Mouse (Mus musculus) heart, postnatal 4 days (tissue): ENCODE data around the gene 1700030J22Rik. TPM values are rescaled to one million over a fixed set of nuclear protein-coding genes. Genes with fewer than 3 reads are reported as not detected.

Source experiments
- DNase-seq: peaks from one replicate; pipeline ENCODE4 v3.0.0; 2021
- total RNA-seq, 2 experiments: library from RNA; stranded (reverse); gene quantifications; 2 replicates each; pipeline ENCODE4 v1.2.3; 2021

The 1700030J22Rik gene
- total RNA-seq, 2 experiments from 2014 or later: 0.47 to 0.55 TPM

GRCm38 (mm10) chr8:116951369-116951768, 27.4 kb downstream of the 1700030J22Rik start:
- peak; percentile 45 for DNase-seq

GRCm38 (mm10) chr8:116947589-116947988, 31.2 kb downstream of the 1700030J22Rik start:
- DNase-seq: no peak

- DNase-seq: peak; percentile 15
These were observed 31.9 kb downstream of the 1700030J22Rik start for GRCm38 (mm10) chr8:116946851-116947250.

GRCm38 (mm10) chr8:116946268-116946838, 32.4 kb downstream of the 1700030J22Rik start:
- peak; percentile 67 for DNase-seq

GRCm38 (mm10) chr8:116945169-116945910, 33.4 kb downstream of the 1700030J22Rik start:
- no peak for DNase-seq

- DNase-seq: no peak
These were observed 34.4 kb downstream of the 1700030J22Rik start for GRCm38 (mm10) chr8:116944385-116944696.

GRCm38 (mm10) chr8:116943555-116944384, 35.0 kb downstream of the 1700030J22Rik start:
- peak; percentile 34 for DNase-seq

- peak; percentile 92 for DNase-seq
These were observed 35.6 kb downstream of the 1700030J22Rik start, which contains the start of gene Atmin for GRCm38 (mm10) chr8:116943161-116943554. TSS of gene Atmin (plus strand) at chr8:116943393.

- no peak for DNase-seq
These were observed 36.3 kb downstream of the 1700030J22Rik start for GRCm38 (mm10) chr8:116942284-116943058.

GRCm38 (mm10) chr8:116935506-116935905, 43.3 kb downstream of the 1700030J22Rik start:
- no peak for DNase-seq

GRCm38 (mm10) chr8:116934976-116935375, 43.8 kb downstream of the 1700030J22Rik start:
- no peak for DNase-seq

- DNase-seq: no peak
These were observed 50.2 kb downstream of the 1700030J22Rik start for GRCm38 (mm10) chr8:116928588-116928987.

GRCm38 (mm10) chr8:116927880-116928279, 50.9 kb downstream of the 1700030J22Rik start:
- peak; percentile 52 for DNase-seq

- no peak for DNase-seq
These were observed 55.2 kb downstream of the 1700030J22Rik start for GRCm38 (mm10) chr8:116923526-116923925.

GRCm38 (mm10) chr8:116922060-116922757, 56.5 kb downstream of the 1700030J22Rik start:
- DNase-seq: no peak

GRCm38 (mm10) chr8:116921337-116922059, 57.3 kb downstream of the 1700030J22Rik start, which contains the start of the genes Cmc2 and Cenpn:
TSS of gene Cmc2 (minus strand) at chr8:116921455.
TSS of gene Cenpn (plus strand) at chr8:116921730.
- peak; percentile 94 for DNase-seq

- DNase-seq: no peak
These were observed 57.8 kb downstream of the 1700030J22Rik start for GRCm38 (mm10) chr8:116921005-116921336.
